ENCODE assay signal across 12 mouse cellular contexts in the genomic region with DNA sequence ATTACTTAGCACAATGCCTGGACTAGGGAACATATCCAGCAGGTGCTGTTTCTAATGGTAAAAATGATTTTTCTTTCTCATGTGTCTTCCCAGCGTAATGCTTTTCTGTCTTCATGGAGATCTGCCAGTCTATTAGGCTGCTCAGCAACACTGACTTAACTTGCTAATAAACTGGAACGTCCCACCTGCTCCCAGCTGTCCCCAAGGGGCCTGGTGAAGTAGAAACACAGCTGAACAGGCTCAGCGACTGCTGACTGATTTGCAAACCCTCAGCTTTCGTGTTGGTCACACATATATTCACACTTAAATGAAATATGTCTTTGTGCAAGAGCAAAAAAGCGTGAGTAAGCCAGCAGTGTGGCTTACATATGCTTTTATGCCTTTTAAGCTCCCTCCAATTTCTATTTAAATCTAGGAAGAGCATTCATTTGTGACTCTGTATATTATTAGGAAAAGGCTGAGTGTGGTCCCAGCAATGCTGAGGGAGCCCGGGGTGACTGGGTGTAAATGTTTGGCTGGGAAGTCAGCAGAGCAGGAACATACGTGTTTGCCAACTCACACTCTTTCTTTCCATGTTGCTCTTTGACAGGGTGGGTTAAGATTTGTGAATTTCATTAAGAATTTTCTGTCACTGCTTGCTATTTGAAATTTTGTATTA.
A peak's percentile ranks its signal among the peaks of the same experiment; 100 is the strongest.
DNase-seq lines count a peak whose midpoint lies in the region; ATAC-seq lines count a peak whose summit lies in the region.
"Had no signal": no experiment of that assay in that cellular context is flagged by ENCODE, and none has a peak within 500 bp of the region (broad histone marks: within the 10 kb centered on the region; RNA-seq: fewer than 3 reads in every experiment).

No protein-coding gene starts in this region.

- no peaks in the 10 kb centered on the region for H3K9me3 ChIP-seq in limb, embryonic 11.5 days (ENCODE audit: control insufficient read depth, low read length)
- H3K9me3 ChIP-seq in limb, embryonic 10.5 days (replicated peaks) = no peaks in the 10 kb centered on the region
- no peaks in the 10 kb centered on the region for H3K9me3 ChIP-seq in limb, embryonic 15.5 days
- H3K9me3 ChIP-seq: G1E; heart, embryonic 13.5 days had no signal

- DNase-seq in limb, embryonic 11.5 days (ENCODE audit: low spot score) = peak; percentile 46
- no peak for DNase-seq in limb, embryonic 10.5 days (ENCODE audit: low spot score)
- DNase-seq in gastrocnemius, adult 18-20 months (ENCODE audit: low spot score) = peak; percentile 40
- peak; percentile 40 for DNase-seq in retina, postnatal 1 day
- DNase-seq in T-cell, adult 2 months (ENCODE audit: low spot score) = no peak
- no peak for DNase-seq in right cerebral cortex, adult 2 months (ENCODE audit: low spot score in 2 of 2)
- DNase-seq in kidney, postnatal 10 days = no peak
- DNase-seq: adrenal gland, adult 8-10 months had no signal

- H3K4me3 ChIP-seq in limb, embryonic 11.5 days (ENCODE audit: low read depth, low read length) = no peak overlapping the region
- no peak overlapping the region for H3K4me3 ChIP-seq in limb, embryonic 10.5 days
- H3K4me3 ChIP-seq in limb, embryonic 15.5 days = no peak overlapping the region
- H3K4me3 ChIP-seq: heart, embryonic 13.5 days had no signal

- H3K27ac ChIP-seq in limb, embryonic 11.5 days (replicated peaks; ENCODE audit: low read depth, low read length) = no peak overlapping the region
- no peak overlapping the region for H3K27ac ChIP-seq in limb, embryonic 10.5 days
- H3K27ac ChIP-seq in limb, embryonic 15.5 days = no peak overlapping the region
- H3K27ac ChIP-seq: heart, embryonic 13.5 days had no signal

- H3K9ac ChIP-seq in limb, embryonic 11.5 days (ENCODE audit: low read length) = no peak overlapping the region
- no peak overlapping the region for H3K9ac ChIP-seq in limb, embryonic 15.5 days
- H3K9ac ChIP-seq: heart, embryonic 13.5 days had no signal

- H3K4me1 ChIP-seq in limb, embryonic 11.5 days (ENCODE audit: control insufficient read depth, insufficient read depth, low read length) = no peaks in the 10 kb centered on the region
- no peaks in the 10 kb centered on the region for H3K4me1 ChIP-seq in limb, embryonic 10.5 days
- H3K4me1 ChIP-seq in limb, embryonic 15.5 days = no peaks in the 10 kb centered on the region

- no peak overlapping the region for H3K4me2 ChIP-seq in limb, embryonic 11.5 days (ENCODE audit: low read depth, severe bottlenecking)
- H3K4me2 ChIP-seq in limb, embryonic 15.5 days = no peak overlapping the region
- H3K4me2 ChIP-seq: heart, embryonic 13.5 days had no signal

- ATAC-seq in limb, embryonic 11.5 days (ENCODE audit: insufficient number of reproducible peaks, low FRiP score, low TSS enrichment, low read depth) = peak; percentile 80
- peak; percentile 80 for ATAC-seq in limb, embryonic 15.5 days (ENCODE audit: insufficient number of reproducible peaks, low FRiP score, low TSS enrichment, low read depth)
- ATAC-seq: lung, postnatal 0 days had no signal

- no peaks in the 10 kb centered on the region for H3K27me3 ChIP-seq in limb, embryonic 11.5 days (ENCODE audit: control insufficient read depth, insufficient read depth, low read length)
- no peaks in the 10 kb centered on the region for H3K27me3 ChIP-seq in limb, embryonic 10.5 days (ENCODE audit: low read depth, poor library complexity, severe bottlenecking)
- no peaks in the 10 kb centered on the region for H3K27me3 ChIP-seq in limb, embryonic 15.5 days
- H3K27me3 ChIP-seq: heart, embryonic 13.5 days had no signal

- no peaks in the 10 kb centered on the region for H3K36me3 ChIP-seq in limb, embryonic 11.5 days (ENCODE audit: control insufficient read depth, insufficient read depth, low read length)
- no peaks in the 10 kb centered on the region for H3K36me3 ChIP-seq in limb, embryonic 10.5 days
- H3K36me3 ChIP-seq in limb, embryonic 15.5 days = no peaks in the 10 kb centered on the region
- H3K36me3 ChIP-seq: G1E; heart, embryonic 13.5 days had no signal

- 55% methylated on average over 7 of the region's 7 CpGs for whole genome bisulfite sequencing in limb, embryonic 11.5 days
- 72% methylated on average over 7 of the region's 7 CpGs for WGBS in limb, embryonic 10.5 days
- WGBS in limb, embryonic 15.5 days = 37% methylated on average over 7 of the region's 7 CpGs

Comparison
In these comparisons a context has a peak if more than half of its experiments do, and no peak if none do; other contexts are left out.
1. DNase-seq: peak in limb, embryonic 11.5 days (single experiment), gastrocnemius, adult 18-20 months (single experiment) and retina, postnatal 1 day (single experiment); none in limb, embryonic 10.5 days (single experiment), T-cell, adult 2 months (single experiment), right cerebral cortex, adult 2 months (0 of 2) and kidney, postnatal 10 days (single experiment).